Mouse (Mus musculus): ENCODE results near the gene Camk2d.

DNA sequence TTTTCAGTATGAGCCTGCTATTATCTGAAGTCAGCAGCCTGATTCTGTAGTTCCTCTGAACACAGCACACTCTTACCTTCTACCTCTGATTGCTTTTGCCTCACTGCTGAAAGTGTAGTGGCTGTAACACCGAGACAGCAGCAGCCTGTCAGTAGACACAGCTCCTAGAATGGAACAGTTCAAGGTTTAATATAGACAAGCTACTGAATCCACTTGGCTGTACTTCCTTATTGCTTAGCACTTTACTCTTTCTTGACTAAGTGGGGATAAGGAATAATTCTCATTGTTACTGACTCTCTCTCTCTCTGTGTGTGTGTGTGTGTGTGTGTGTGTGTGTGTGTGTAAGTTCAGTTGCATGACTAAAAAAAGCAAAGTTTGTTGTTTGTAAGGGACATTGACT lies 42.2 kb downstream of the Camk2d start:
- TF ChIP-seq CTCF (IDR thresholded peaks at IDR 0.05; ENCODE audit: low read depth) = no peak
- TF ChIP-seq EP300 (IDR thresholded peaks at IDR 0.05; ENCODE audit: low read depth) = no peak

Data from liver, postnatal 0 days (tissue).